Mouse (Mus musculus): Measurements from ENCODE around the gene E330017A01Rik.

The E330017A01Rik gene

DNA sequence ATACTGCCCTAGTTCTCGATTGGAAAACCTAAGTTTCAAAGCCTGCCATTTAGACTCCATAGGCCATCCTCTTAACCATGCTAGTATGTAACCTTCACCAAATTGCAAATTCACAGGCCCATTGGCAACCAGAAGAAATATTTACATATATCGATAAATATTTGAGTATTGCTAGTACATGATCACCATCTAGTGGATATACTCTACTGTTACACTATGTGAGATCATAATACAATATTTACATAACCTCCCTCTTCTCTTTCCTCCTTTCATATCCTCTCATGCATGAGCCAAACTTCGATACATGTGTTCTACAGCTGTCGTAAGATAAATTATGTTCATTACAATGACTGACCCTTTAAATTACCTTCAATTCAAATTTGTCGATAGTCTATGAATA lies 24.5 kb upstream of the E330017A01Rik start:
- no peak for DNase-seq (ENCODE audit: low read depth, low spot score)

DNA sequence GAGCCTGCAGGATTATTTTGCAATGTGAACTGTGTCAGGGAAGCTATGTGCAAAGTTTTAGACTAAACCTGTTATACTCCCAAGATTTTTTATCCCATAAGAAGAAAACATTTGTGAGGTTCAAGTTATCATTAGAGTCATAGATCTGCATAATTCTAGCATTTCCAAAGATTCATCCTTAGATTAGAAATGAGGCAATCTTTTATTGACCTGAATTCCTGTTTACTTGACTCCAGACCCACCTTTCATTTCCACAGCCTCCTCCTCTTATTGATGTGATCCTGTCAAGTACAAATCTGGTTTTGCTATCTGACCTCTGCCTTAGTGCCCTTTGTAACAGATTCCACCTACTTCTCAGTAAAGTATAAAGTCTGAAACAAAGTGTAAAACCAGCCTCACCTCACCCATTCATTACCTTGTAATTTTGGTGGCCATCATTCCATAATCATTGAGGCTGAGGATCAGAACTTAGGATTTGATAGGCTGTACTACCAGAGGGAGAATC lies 23.8 kb upstream of the E330017A01Rik start:
- DNase-seq (ENCODE audit: low read depth, low spot score) = no peak

DNA sequence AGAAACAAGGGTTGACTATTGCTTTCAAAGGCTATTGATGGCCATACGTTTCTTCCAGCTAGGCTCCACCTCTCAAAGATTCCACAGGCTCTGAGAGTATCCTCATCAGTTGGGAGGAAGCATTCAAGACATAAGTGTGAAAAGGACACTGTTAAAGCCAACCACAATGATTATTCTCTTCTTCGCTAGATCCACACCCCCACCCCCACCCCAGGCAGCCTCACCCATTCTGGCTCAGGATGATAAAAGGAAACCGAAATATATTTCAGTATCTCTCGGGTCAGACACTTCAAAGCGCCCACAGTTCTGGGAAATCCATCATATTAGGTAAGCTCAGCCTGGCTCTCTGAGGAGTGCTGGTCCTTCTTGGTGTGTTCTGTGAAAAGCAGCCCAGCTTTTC lies 23.3 kb upstream of the E330017A01Rik start:
- DNase-seq (ENCODE audit: low read depth, low spot score) = no peak

DNA sequence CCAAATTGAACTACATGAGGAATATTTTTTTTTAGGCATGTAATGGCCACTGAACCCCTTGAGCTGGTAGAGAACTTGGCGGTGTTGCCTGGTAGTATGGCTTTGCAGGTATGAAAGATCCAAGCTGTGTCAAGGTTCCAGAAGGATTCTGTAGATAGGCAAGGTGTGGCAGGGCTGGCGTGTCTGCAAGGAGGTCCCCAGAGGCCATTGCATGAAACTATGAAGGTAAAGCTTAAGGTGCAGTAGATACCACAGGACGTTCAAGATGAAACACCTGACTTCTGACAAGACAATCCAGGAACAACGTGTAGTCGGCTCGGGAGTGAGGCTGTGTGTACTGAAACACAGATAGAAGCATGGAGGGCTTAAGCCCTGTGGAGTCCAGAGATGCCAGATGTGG lies 20.1 kb upstream of the E330017A01Rik start:
- DNase-seq (ENCODE audit: low read depth, low spot score) = no peak

DNA sequence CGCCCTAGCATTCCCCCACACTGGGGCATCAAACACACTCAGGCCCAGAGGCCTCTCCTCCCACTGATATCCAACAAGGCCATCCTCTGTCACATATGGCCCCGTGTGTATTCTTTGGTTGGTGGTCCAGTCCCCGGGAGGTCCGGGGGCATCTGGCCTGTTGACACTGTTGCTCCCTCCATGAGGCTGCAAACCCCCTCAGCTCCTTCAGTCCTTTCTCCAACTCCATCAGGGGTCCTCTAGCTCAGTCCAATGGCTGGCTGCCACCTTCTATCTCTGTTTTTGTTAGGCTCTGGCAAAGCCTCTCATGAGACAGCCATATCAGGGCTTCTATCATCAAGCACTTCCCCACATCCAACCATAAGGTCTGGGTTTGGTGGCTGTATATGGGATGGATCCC lies 18.0 kb upstream of the E330017A01Rik start:
- no peak for DNase-seq (ENCODE audit: low read depth, low spot score)

DNA sequence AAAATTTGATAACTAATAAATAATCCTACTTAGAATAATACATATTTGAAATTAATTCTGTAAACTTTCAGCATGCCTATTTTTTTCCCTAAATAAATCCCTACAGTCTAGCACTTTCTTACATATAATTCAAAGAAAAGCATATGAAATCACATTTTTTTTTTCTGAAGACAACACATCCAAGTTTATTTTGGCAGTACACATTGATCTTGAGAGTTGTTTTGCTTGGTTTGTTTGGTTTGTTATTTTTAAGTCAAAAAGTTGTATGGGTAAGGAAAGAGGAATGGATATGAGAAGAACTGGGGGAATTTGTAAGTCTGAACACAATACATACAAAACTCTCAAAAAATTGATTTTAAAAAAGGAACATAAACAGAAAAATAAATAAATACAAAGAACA lies 17.2 kb upstream of the E330017A01Rik start:
- no peak for DNase-seq (ENCODE audit: low read depth, low spot score)

DNA sequence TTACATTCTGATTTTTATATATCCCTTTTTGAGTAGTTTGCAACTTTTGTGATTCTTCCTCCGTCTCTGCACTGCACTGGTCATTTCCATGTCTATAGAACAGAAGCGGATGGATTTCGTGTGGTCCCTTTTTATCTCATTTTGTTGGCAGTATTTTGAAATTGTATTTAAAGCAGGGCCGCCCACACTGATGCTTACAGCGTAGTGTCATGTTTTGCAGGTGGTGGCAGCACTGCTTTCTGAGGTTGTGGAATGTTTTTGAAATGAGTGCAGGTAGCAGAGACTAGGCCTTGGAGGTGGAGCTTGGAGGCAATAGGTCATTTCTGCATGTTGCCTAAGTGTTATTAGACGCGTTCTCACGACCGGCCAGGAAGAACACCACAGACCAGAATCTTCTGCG lies 11.4 kb upstream of the E330017A01Rik start:
- DNase-seq (ENCODE audit: low read depth, low spot score) = no peak

DNA sequence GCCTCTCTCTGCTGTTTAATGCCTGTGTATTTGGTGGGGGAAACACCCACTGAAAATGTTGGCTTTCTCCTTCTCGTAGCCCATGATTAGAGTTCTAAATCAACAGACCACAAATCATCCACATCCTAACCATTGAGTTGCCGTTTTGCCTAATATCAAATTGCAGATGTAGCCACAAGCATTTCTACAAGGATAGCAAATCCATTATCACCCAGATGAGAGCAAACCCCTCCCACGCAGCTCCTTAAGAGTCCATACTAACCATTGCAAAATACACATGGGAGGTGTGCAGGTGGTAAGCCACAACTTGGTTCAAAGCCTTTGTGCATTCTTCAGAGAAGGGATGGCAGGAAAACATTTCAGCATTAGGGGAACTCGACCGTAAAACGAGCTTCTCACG lies 523 bp downstream of the E330017A01Rik start:
- DNase-seq (ENCODE audit: low read depth, low spot score) = no peak

DNA sequence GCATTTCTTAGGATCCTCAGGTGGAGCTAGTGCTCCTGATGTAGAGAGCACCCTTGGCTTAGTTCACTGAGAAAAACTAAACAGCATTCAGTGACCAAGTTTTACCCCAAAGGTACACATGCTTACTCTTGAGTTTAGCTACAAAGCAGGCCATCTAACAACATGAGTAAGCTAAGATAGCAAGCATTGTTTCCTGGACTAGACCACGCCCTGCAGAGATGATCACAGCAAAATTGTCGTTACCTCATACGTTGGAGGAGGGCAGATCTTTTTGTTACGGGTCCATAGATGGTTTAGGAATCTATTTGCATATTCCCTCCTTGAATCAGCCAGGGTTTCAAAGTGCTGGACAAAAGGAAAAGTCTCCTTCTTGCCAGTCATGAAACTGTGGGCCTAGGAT lies 1.1 kb downstream of the E330017A01Rik start:
- DNase-seq (ENCODE audit: low read depth, low spot score) = no peak

DNA sequence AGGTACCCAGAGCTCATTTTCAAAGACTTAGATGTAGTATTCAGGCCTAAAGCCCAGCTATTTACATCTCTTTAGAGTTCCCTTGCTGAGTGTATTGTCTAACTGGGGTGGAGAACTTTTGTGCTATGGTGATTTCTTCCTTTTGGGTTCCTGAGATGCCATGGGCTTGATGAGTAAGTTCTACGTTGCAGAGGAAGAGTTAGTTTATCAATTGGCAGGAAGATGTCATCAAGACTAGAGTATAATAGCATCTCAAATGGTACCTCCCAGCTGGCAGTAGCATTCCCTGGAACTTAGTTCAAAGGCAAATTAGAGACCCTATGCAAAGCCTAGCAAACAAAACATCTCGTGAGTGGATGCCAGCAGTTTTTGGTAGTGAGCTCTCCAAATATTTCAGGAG lies 2.7 kb downstream of the E330017A01Rik start:
- peak; percentile 54 for DNase-seq (ENCODE audit: low read depth, low spot score)

DNA sequence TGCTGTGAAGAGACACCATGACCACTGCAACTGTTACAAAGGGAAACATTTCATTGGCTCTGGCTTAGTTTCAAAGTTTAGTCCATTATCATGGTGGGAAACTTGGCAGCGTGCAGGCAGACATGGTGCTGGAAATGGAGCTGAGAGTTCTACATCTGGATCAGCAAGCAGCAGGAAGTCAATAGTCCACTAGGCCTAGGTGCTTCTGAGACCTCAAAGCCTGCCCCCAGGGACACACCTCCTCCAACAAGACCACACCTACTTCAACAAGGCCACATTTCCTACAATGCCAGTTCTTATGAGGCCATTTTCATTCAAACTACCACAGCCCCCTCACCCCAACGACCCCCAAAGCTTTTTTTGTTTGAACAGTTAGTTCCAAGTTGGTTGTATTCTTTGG lies 8.8 kb downstream of the E330017A01Rik start:
- no peak for DNase-seq (ENCODE audit: low read depth, low spot score)

DNA sequence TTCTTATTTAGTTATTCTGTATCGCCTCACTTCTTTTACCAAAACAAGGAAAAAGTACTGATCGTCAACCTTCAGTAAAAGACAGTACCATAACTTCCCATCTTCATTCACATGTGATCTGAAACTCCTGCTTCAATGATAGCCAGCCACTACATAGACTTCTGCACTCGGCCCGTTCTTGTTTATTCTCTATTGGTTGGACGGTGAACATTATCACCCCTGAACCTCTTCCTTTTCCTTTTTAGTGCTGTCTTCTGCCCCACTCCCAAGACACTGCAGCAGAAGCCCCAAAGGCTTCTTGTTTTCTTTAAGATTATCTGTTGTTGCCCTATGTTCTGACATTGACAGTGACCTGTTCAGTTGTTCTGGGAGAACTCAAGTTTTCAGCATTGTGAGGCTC lies 9.6 kb downstream of the E330017A01Rik start:
- DNase-seq (ENCODE audit: low read depth, low spot score) = no peak

DNA sequence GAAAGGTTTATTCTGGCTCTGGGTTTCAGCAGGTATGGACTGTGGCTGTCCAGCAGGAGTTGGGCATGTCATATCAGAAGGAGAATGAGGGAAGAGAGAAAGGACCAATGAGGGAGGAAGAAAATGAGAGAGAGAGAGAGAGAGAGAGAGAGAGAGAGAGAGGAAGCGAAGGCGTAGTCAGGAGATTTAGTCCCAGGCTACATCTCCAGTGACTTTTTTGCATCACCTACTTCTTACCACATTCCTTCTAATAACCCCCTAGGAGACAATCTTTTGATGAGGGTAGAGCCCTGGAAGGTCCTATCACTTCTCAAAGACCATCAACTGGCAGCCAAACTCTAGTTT lies 10.2 kb downstream of the E330017A01Rik start:
- DNase-seq (ENCODE audit: low read depth, low spot score) = no peak

DNA sequence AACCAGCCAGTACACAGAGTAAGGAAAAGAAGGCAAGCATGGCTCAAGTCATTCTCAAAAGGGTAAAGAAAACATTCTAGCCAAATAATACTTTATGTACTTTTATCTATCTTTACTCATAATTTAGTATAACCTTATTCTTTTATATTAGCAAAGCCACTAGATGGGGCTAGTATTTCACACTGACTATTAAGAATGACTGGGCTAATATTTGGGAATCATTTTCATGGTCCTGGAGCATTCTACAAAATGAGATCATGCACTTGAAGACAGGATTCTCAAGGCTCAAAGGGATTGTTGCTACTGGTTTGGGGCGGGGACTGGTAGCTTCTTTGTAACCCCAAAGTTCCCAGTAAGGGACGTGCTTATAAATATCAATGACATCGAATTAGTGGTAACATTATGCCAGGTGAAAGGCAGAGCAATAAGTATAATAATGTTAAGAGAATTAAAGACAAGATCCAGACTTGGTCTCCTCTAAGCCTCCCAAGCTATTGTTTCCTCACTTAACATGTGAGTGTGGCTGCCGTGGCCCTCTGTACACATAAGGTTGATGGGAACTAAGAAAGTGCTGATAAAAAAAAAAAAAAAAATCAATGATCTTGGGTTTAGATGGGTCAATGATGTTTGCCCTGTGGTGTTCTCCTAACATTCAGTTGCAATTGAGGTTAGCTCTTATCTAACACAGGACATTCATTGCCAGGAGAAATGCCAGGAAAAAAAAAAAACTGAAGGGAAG lies 10.8 kb downstream of the E330017A01Rik start:
- DNase-seq (ENCODE audit: low read depth, low spot score) = no peak

DNA sequence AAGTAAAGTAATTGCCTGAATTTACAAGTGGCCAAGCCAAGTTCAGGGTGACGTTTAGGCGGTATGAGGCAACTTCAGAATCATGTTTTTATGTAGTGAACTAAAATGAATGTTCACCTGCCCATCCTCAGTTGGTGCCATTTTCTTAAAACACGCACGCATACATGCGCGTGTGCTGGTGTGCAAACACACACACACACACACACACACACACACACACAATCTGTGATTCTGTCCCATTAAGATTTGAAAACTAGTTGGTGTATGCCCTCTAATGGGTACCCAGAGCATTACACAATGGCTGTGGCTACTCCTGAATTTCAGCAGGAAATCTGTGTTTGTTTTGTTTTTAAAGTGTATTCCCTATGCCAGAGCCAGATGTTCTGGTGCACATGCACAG lies 14.6 kb downstream of the E330017A01Rik start:
- DNase-seq (ENCODE audit: low read depth, low spot score) = no peak

DNA sequence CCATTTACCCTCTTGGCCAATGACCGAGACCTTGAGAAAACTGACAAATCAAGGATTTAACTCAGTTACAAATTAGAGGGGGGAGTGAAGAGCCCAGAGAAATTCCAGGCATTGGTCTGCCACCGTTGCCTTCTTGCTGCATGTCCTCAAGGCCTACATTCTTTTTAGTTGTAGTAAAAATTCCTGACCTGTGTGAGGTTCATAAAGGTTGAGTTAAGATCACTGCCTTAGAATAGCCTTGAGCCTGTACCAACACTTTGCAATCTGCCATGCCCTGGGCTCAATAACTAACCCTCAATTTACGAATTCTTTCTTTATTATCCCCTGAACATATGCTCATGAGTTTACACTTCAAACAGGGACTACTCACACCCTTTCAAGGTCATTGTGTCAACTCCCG lies 15.4 kb downstream of the E330017A01Rik start:
- DNase-seq (ENCODE audit: low read depth, low spot score) = no peak

DNA sequence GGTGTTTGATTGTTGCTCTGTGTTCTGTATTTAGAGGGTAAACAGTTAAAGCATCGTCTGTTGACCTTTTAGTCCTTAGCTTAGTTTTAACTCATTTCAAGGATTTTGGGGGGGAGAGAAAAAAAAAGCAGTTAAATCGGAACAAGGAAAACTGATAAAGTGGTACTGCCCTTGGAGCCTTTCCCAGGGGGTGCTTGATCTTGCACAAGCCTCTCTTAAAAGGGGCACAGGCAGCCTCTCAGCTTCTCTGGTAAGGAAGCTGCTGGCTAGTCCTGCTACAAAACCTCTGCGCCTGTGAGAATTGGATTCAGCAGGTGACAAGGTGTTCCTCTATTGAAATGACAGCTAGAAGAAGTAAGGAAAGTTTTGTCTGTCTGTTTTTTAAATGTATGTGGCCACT lies 16.2 kb downstream of the E330017A01Rik start:
- DNase-seq (ENCODE audit: low read depth, low spot score) = no peak

DNA sequence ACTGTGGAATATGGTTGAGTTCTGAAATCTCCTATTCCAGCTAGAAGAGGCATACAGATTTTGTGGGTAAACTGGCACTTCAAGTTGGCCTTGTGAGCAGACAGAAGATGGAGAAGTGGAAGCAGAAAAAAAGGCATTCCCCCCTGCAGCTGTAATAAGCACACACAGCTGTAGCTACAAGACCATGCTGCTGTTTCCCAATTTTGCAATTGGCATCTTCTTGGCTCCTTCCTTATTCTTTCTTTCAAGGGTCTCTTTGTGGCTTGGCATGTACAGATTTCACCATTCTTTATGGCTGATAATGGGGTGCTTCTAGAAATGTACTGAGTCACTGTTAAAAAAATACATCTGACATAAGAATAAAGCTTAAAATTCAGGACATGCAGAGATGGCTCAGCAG lies 21.2 kb downstream of the E330017A01Rik start:
- no peak for DNase-seq (ENCODE audit: low read depth, low spot score)

DNA sequence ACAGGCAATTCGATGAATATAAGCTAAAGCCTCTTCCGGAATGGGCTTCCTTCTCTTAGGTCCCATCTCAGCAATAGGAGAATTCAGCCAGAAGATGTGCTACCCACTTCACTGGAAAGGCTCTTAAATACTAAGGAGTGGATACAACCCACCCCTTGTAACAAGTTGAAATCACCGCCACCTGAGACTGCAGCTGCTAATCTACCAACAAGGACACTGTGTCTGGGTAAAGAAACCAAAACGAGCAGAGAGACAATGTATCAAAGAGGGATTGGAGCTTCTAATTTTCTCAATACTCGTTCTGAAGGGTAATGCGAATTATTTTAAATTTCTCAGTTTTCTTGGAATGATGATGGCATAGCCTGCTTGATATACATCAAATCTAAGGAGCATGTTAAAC lies 21.7 kb downstream of the E330017A01Rik start, which contains the start of gene Gm813:
Gm813 (minus strand) TSS at position 101 of the 400 bp plus-strand sequence.
- no peak for DNase-seq (ENCODE audit: low read depth, low spot score)

DNA sequence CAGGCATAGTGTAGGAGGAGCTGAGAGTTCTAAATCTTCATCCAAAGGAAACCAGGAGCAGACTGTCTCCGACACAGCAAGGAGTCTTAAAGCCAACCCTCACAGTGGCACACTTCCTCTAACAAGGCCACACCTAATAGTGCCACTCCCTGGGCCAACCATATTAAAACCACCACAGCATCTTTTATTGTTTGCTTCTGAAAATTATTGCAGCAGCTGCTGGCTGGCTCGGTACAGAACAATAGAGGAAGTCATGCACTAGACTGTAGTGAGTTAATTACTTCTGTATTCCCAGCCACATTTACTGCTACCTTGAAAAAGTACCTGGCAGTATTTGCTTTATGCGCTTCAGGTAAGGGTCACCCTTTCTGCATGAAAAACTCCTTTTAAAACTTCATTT lies 25.6 kb downstream of the E330017A01Rik start:
- DNase-seq (ENCODE audit: low read depth, low spot score) = no peak

DNA sequence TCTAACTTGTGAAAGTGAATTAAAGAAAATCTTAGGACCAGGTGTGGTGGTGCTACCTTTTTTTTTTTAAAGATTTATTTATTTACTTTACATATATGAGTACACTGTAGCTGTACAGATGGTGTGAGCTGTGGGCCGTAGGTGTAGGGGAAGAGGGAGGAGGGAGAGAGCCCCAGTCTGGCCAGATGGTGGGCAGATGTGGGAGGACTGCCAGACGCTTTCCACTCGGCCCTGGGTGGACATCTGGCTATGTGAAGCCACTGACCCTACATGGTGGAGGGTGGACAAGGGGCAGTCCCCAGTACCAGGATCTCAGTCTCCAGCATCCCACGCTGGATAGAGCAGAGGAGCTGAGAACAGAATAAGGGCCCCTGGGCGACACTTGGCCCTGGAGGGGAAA lies 31.4 kb downstream of the E330017A01Rik start:
- no peak for DNase-seq (ENCODE audit: low read depth, low spot score)

DNA sequence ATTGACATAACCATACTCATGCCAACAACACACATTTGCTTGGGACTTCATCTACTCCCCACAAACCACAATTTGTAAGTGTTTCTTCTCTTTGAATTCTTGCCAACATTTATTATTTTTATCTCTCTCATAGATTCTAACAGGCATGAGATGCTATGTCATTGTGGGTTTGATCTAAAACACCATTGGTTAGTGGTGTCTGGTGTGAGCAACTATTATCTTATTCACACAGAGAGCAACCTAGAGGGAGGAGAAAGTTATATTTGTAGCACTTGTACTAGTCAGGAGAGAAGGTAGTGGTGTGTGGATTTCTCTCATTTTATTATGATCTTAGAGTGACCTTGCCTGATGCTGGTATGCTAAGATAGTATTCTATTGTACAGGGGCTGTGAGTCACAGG lies 33.9 kb downstream of the E330017A01Rik start:
- no peak for DNase-seq (ENCODE audit: low read depth, low spot score)

DNA sequence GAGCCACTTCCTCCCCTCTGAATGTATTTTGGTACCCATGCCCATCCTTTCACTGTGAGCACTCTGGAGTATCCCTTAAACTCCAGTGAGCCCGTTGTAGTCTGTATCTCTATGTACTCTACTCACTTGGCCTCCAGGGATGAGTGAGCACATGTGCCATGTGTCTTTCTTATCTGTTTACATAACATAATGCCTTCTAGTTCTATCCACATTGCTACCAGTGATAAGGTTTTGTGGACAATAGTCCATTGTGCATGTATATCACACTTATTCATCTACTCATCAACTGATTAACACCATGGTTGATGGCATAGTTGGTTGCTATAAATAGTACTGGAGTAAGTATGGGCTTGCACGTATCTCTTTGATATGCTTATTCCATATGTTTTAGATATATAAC lies 34.7 kb downstream of the E330017A01Rik start:
- DNase-seq (ENCODE audit: low read depth, low spot score) = no peak

DNA sequence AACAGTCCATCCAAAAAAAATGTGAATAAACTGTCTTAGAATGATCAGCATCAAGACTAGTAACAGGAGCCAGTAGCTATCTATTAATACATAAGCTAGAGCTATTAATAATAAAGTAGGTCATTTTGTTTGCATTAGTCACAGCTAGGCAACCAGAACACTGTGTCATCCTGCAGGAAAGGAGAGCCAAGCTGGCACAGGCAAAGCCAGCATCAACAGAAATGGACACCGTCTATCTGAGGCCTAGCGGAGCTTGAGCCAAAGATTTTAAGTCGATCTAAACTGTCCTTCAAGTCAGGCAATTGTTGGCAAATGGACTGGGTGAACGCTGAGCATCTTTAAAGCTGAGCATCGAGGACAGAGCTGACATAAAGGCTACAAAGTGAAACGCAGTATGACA lies 37.7 kb downstream of the E330017A01Rik start:
- DNase-seq (ENCODE audit: low read depth, low spot score) = no peak

Data from R1 (cell line).